Mouse (Mus musculus) hindbrain, embryonic 10.5 days (tissue): Measurements from ENCODE around the gene Gcnt7. TPM values are rescaled to one million over a fixed set of nuclear protein-coding genes. Genes with fewer than 3 reads are reported as not detected.

Experiments
- DNase-seq: peaks from one replicate; pipeline ENCODE4 v3.0.0-alpha.2; 2017; ENCODE audit warnings: low spot score
- H3K27ac ChIP-seq: fragments of 300-500 bp; sonication (generic); 2 replicates; pipeline ENCODE4 v1.5.1; 2016; ENCODE audit warnings: mild to moderate bottlenecking, moderate library complexity
- H3K27me3 ChIP-seq: fragments of 300-500 bp; sonication (generic); 2 replicates; pipeline ENCODE4 v1.6.1; 2016; ENCODE audit warnings: mild to moderate bottlenecking; ENCODE audit not compliant: poor library complexity, insufficient read depth, severe bottlenecking
- H3K36me3 ChIP-seq: fragments of 300-500 bp; sonication (generic); 2 replicates; pipeline ENCODE4 v1.6.1; 2016; ENCODE audit warnings: mild to moderate bottlenecking, moderate library complexity
- H3K4me1 ChIP-seq: fragments of 300-500 bp; sonication (generic); replicated peaks from 2 replicates; pipeline ENCODE4 v1.6.1; 2016; ENCODE audit warnings: mild to moderate bottlenecking
- H3K4me3 ChIP-seq: fragments of 300-500 bp; sonication (generic); 2 replicates; pipeline ENCODE4 v1.5.1; 2016; ENCODE audit warnings: mild to moderate bottlenecking, moderate library complexity
- H3K9me3 ChIP-seq: fragments of 300-500 bp; sonication (generic); 2 replicates; pipeline ENCODE4 v1.6.1; 2016; ENCODE audit warnings: mild to moderate bottlenecking, moderate library complexity
- WGBS: fragments of 180-500 bp; shearing (Covaris S2); methylation state at CpG from one replicate; pipeline ENCODE4 v1.1.7; 2016; 5-methylcytosine and 5-hydroxymethylcytosine counted together
- polyA plus RNA-seq: library from polyadenylated mRNA; unstranded; fragments of >200 nt; fragmentation: Nextera tagmentation; extraction: Ambion mirVana; gene quantifications from 2 replicates; pipeline ENCODE4 v1.2.1, GENCODE M21; 2016

The Gcnt7 gene
- polyA plus RNA-seq, 1 experiment from 2014 or later: 1.6 TPM

GRCm38 (mm10) chr2:172413273-172413672, 45.1 kb downstream of the Gcnt7 start:
- Histone ChIP-seq H3K4me3 (no peak overlapping the region), H3K27ac (peak overlapping the region; percentile 6; the same call in 1 of the 2 replicates), H3K36me3 (no peaks in the 10 kb centered on the region), H3K4me1 (peaks cover 32% of the 10 kb centered on the region), H3K9me3 (no peaks in the 10 kb centered on the region), H3K27me3 (peaks cover 9% of the 10 kb centered on the region; the same call in 1 of the 2 replicates)
- peak; percentile 26 for DNase-seq
- WGBS: 10% methylated on average over 4 of the region's 4 CpGs

GRCm38 (mm10) chr2:172412454-172412853, 45.9 kb downstream of the Gcnt7 start:
- no peaks in the 10 kb centered on the region for H3K9me3 ChIP-seq
- 11% methylated on average over 9 of the region's 9 CpGs for WGBS
- H3K4me1 ChIP-seq: peaks cover 34% of the 10 kb centered on the region
- H3K4me3 ChIP-seq: 0 out of 2 replicates have a peak overlapping the region, but pooled peaks have one; percentile 7
- H3K27ac ChIP-seq: peak overlapping the region; percentile 69; the same call in 1 of the 2 replicates
- peak; percentile 57 for DNase-seq
- no peaks in the 10 kb centered on the region for H3K36me3 ChIP-seq
- peaks cover 9% of the 10 kb centered on the region; the same call in 1 of the 2 replicates for H3K27me3 ChIP-seq

GRCm38 (mm10) chr2:172411091-172411490, 47.3 kb downstream of the Gcnt7 start:
- H3K27ac ChIP-seq: no peak overlapping the region
- H3K27me3 ChIP-seq: 0 out of 2 replicates have a peak, but pooled peaks cover 3% of the 10 kb centered on the region
- WGBS: 84% methylated on average over 11 of the region's 11 CpGs
- no peak for DNase-seq
- no peak overlapping the region for H3K4me3 ChIP-seq
- H3K4me1 ChIP-seq: peaks cover 34% of the 10 kb centered on the region
- no peaks in the 10 kb centered on the region for H3K36me3 ChIP-seq
- no peaks in the 10 kb centered on the region for H3K9me3 ChIP-seq

- Histone ChIP-seq H3K27ac (no peak overlapping the region), H3K27me3 (no peaks in the 10 kb centered on the region), H3K9me3 (no peaks in the 10 kb centered on the region), H3K4me3 (no peak overlapping the region), H3K4me1 (peaks cover 34% of the 10 kb centered on the region), H3K36me3 (no peaks in the 10 kb centered on the region)
- 82% methylated on average over 2 of the region's 2 CpGs for WGBS
- no peak for DNase-seq
These were observed 47.7 kb downstream of the Gcnt7 start for GRCm38 (mm10) chr2:172410686-172411085.

GRCm38 (mm10) chr2:172407499-172407898, 50.9 kb downstream of the Gcnt7 start:
- 75% methylated on average over 2 of the region's 2 CpGs for WGBS
- no peak for DNase-seq
- H3K9me3 ChIP-seq: no peaks in the 10 kb centered on the region

GRCm38 (mm10) chr2:172406173-172406572, 52.2 kb downstream of the Gcnt7 start:
- DNase-seq: no peak
- no peak overlapping the region for H3K4me3 ChIP-seq
- 79% methylated on average over 4 of the region's 4 CpGs for WGBS
- no peaks in the 10 kb centered on the region for H3K9me3 ChIP-seq
- no peaks in the 10 kb centered on the region for H3K27me3 ChIP-seq
- peaks cover 8% of the 10 kb centered on the region; the same call in 1 of the 2 replicates for H3K4me1 ChIP-seq
- H3K27ac ChIP-seq: no peak overlapping the region
- no peaks in the 10 kb centered on the region for H3K36me3 ChIP-seq

More at GRCm38 (mm10) chr2:172407499-172407898, 50.9 kb downstream of the Gcnt7 start:
- H3K4me3 ChIP-seq: no peak overlapping the region
- H3K4me1 ChIP-seq: peaks cover 17% of the 10 kb centered on the region
- H3K27ac ChIP-seq: no peak overlapping the region
- no peaks in the 10 kb centered on the region for H3K27me3 ChIP-seq
- H3K36me3 ChIP-seq: no peaks in the 10 kb centered on the region

GRCm38 (mm10) chr2:172405011-172405410, 53.4 kb downstream of the Gcnt7 start:
- Histone ChIP-seq H3K4me1 (peaks cover 8% of the 10 kb centered on the region), H3K27me3 (no peaks in the 10 kb centered on the region), H3K9me3 (no peaks in the 10 kb centered on the region), H3K27ac (no peak overlapping the region), H3K4me3 (no peak overlapping the region), H3K36me3 (no peaks in the 10 kb centered on the region)
- 59% methylated on average over 3 of the region's 3 CpGs for WGBS
- no peak for DNase-seq

- no peaks in the 10 kb centered on the region for H3K27me3 ChIP-seq
- no peaks in the 10 kb centered on the region for H3K36me3 ChIP-seq
- no peaks in the 10 kb centered on the region for H3K9me3 ChIP-seq
- H3K4me3 ChIP-seq: no peak overlapping the region
- WGBS: 64% methylated on average over 7 of the region's 7 CpGs
- no peak overlapping the region for H3K27ac ChIP-seq
- H3K4me1 ChIP-seq: peaks cover 14% of the 10 kb centered on the region
- no peak for DNase-seq
These were observed 54.2 kb downstream of the Gcnt7 start for GRCm38 (mm10) chr2:172404239-172404638.

GRCm38 (mm10) chr2:172401116-172401825, 57.1 kb downstream of the Gcnt7 start:
- no peak overlapping the region for H3K4me3 ChIP-seq
- 74% methylated on average over 13 of the region's 13 CpGs for WGBS
- no peaks in the 10 kb centered on the region for H3K9me3 ChIP-seq
- H3K27ac ChIP-seq: no peak overlapping the region
- no peaks in the 10 kb centered on the region for H3K27me3 ChIP-seq
- H3K4me1 ChIP-seq: peaks cover 14% of the 10 kb centered on the region
- H3K36me3 ChIP-seq: no peaks in the 10 kb centered on the region
- DNase-seq: no peak

Other genes with a start within 250 kb of the Gcnt7 start
- not detected in 2 replicates for gene Mc3r, start 210.1 kb downstream of the Gcnt7 start, polyA plus RNA-seq
- gene Fam210b, start 113.0 kb downstream of the Gcnt7 start, polyA plus RNA-seq: 32.6 and 34.0 TPM in 2 replicates
- gene Aurka, start 88.1 kb downstream of the Gcnt7 start, polyA plus RNA-seq: 168 and 202 TPM in 2 replicates
- 49.7 and 54.8 TPM in 2 replicates for gene Cstf1, start 87.9 kb downstream of the Gcnt7 start, polyA plus RNA-seq
- 0.12 and 0.26 TPM in 2 replicates for gene Cass4, start 64.8 kb downstream of the Gcnt7 start, polyA plus RNA-seq
- 89.3 and 98.1 TPM in 2 replicates for gene Rtf2, start 18.0 kb downstream of the Gcnt7 start, polyA plus RNA-seq
- 0.25 TPM in 1 of 2 replicates, not detected in the other for gene Fam209, start 13.9 kb upstream of the Gcnt7 start, polyA plus RNA-seq
- 3.3 and 5.5 TPM in 2 replicates for gene Tfap2c, start 91.0 kb upstream of the Gcnt7 start, polyA plus RNA-seq